Mouse (Mus musculus) hindbrain, embryonic 11.5 days (tissue): ENCODE results near the gene Syt3. TPM values are rescaled to one million over a fixed set of nuclear protein-coding genes. Genes with fewer than 3 reads are reported as not detected.

ENCODE experiments used
- ATAC-seq: fragments of 200-750 bp; cut with Nextera tagmentation; 2 replicates; pipeline ENCODE4 v1.8.0; 2017; ENCODE audit warnings: mild to moderate bottlenecking, moderate TSS enrichment, moderate library complexity; ENCODE audit not compliant: low FRiP score
- DNase-seq: peaks from one replicate; pipeline ENCODE4 v3.0.0-alpha.2; 2015; ENCODE audit warnings: low spot score
- H3K27ac ChIP-seq: fragments of 300-500 bp; sonication (generic); 2 replicates; pipeline ENCODE4 v1.5.1; 2014; ENCODE audit warnings: mild to moderate bottlenecking, low read depth, low read length
- H3K27me3 ChIP-seq: fragments of 300-500 bp; sonication (generic); 2 replicates; pipeline ENCODE4 v1.6.1; 2014; ENCODE audit warnings: mild to moderate bottlenecking, low read length, moderate library complexity, mixed read lengths; ENCODE audit not compliant: control insufficient read depth, insufficient read depth
- H3K36me3 ChIP-seq: fragments of 300-500 bp; sonication (generic); 2 replicates; pipeline ENCODE4 v1.6.1; 2014; ENCODE audit warnings: mild to moderate bottlenecking, low read length, moderate library complexity, mixed read lengths; ENCODE audit not compliant: control insufficient read depth, insufficient read depth
- H3K4me1 ChIP-seq: fragments of 300-500 bp; sonication (generic); replicated peaks from 2 replicates; pipeline ENCODE4 v1.6.1; 2014; ENCODE audit warnings: low read length, mixed read lengths; ENCODE audit not compliant: control insufficient read depth, insufficient read depth
- H3K4me2 ChIP-seq: fragments of 300-500 bp; sonication (generic); replicated peaks from 2 replicates; pipeline ENCODE4 v1.6.1; 2014; ENCODE audit warnings: mild to moderate bottlenecking, low read depth, low read length
- H3K4me3 ChIP-seq: fragments of 300-500 bp; sonication (generic); 2 replicates; pipeline ENCODE4 v1.5.1; 2014; ENCODE audit warnings: low read depth, low read length
- H3K9ac ChIP-seq: fragments of 300-500 bp; sonication (generic); 2 replicates; pipeline ENCODE4 v1.6.1; 2014; ENCODE audit warnings: low read depth, low read length
- H3K9me3 ChIP-seq: fragments of 300-500 bp; sonication (generic); 2 replicates; pipeline ENCODE4 v1.6.1; 2016; ENCODE audit warnings: low read length; ENCODE audit not compliant: control insufficient read depth
- WGBS: fragments of 180-500 bp; shearing (Covaris S2); extraction: QIAGEN DNeasy Blood & Tissue Kit; methylation state at CpG from one replicate; pipeline ENCODE4 v1.1.7; 2014; 5-methylcytosine and 5-hydroxymethylcytosine counted together
- polyA plus RNA-seq: library from polyadenylated mRNA; unstranded; fragments of >200 nt; fragmentation: Nextera tagmentation; extraction: Ambion mirVana; gene quantifications from 2 replicates; pipeline ENCODE4 v1.2.1, GENCODE M21; 2014

The Syt3 gene
- polyA plus RNA-seq, 1 experiment from 2014 or later = 3.5 TPM

DNA sequence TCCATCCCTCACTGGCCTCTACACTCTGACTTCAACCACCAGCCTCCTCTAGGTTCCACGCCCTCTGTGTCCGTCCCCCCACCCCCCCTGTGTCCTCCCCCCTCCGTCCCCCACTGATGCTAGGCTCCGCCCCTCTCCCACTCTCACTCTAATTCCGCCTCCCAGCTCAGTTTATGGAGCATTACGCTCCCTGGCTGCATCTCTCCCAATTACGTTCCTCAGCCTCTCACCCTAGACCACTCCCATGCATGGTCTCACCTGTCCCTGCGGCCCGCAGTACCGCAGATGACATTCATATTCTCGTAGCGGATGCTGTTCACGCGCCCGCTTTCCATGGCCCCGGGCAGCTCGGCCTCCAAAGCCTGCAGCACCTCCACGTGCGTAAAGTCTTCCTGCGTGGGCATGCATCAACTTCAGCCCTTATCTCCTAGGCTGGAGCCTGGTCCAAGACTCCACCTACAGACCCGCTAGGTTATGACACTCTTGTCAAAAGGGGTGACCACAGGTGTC, 23.1 kb upstream of the Syt3 start:
- Histone ChIP-seq H3K4me2 (peak overlapping the region; percentile 87), H3K36me3 (no peaks in the 10 kb centered on the region), H3K27ac (no peak overlapping the region), H3K27me3 (peaks cover 30% of the 10 kb centered on the region), H3K4me3 (peak overlapping the region; percentile 43), H3K4me1 (peaks cover 15% of the 10 kb centered on the region), H3K9me3 (no peaks in the 10 kb centered on the region), H3K9ac (no peak overlapping the region)
- peak; percentile 8 for DNase-seq
- WGBS = 12% methylated on average over 21 of the region's 21 CpGs
- peak; percentile 8 for ATAC-seq

DNA sequence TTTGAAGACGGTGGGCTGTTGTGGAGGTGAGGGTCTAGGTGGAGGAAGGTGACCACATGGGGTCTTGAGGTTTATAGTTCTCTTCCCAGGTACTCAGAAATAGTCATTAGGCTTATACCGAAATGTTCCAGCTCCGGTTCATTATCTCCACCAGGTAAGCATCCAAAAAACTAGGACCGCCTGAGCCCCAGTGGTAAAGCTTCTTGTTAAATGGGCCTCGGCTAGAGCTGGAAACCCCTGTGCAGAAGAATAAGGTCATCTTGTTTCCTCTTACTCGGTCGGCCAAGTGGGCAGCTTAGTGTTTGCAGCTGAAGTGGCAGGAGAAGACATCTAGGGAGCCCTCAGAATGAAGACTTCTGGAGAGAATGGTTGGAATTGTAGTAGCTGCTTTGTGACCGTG, 11.2 kb upstream of the Syt3 start:
- H3K9ac ChIP-seq = no peak overlapping the region
- no peaks in the 10 kb centered on the region for H3K36me3 ChIP-seq
- H3K27ac ChIP-seq = no peak overlapping the region
- H3K9me3 ChIP-seq = no peaks in the 10 kb centered on the region
- WGBS = 92% methylated on average over 8 of the region's 8 CpGs
- ATAC-seq = no peak
- no peak overlapping the region for H3K4me2 ChIP-seq
- DNase-seq = no peak
- no peak overlapping the region for H3K4me3 ChIP-seq
- H3K4me1 ChIP-seq = 0 out of 2 replicates have a peak, but pooled peaks cover 5% of the 10 kb centered on the region
- H3K27me3 ChIP-seq = no peaks in the 10 kb centered on the region

DNA sequence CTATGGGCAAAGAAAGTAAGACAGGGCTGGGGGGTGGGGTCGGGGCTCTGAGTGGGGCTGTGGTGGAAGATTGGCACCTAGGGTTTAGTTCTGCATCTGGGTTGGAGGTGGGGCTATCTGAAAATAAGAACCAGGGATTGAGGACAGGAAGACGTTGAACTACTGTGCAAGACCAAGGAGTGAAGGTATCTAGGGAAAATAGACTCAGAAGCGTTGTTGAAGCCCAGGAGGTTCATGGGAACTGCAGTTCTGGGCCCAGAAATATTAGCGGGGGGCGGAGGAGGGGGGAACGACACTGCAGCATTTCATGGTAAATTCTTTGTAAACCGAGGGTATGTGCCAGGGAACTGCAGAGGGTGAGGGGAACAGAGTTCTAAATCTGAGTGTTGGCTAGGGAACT, 10.4 kb upstream of the Syt3 start:
- Histone ChIP-seq H3K9me3 (no peaks in the 10 kb centered on the region), H3K4me2 (peak overlapping the region; percentile 72), H3K4me3 (peak overlapping the region; percentile 55), H3K27ac (no peak overlapping the region), H3K4me1 (0 out of 2 replicates have a peak, but pooled peaks cover 5% of the 10 kb centered on the region), H3K27me3 (no peaks in the 10 kb centered on the region), H3K36me3 (no peaks in the 10 kb centered on the region), H3K9ac (no peak overlapping the region)
- WGBS = 13% methylated on average over 7 of the region's 7 CpGs
- DNase-seq (no peak), ATAC-seq (no peak; the same call in 1 of the 2 replicates)

DNA sequence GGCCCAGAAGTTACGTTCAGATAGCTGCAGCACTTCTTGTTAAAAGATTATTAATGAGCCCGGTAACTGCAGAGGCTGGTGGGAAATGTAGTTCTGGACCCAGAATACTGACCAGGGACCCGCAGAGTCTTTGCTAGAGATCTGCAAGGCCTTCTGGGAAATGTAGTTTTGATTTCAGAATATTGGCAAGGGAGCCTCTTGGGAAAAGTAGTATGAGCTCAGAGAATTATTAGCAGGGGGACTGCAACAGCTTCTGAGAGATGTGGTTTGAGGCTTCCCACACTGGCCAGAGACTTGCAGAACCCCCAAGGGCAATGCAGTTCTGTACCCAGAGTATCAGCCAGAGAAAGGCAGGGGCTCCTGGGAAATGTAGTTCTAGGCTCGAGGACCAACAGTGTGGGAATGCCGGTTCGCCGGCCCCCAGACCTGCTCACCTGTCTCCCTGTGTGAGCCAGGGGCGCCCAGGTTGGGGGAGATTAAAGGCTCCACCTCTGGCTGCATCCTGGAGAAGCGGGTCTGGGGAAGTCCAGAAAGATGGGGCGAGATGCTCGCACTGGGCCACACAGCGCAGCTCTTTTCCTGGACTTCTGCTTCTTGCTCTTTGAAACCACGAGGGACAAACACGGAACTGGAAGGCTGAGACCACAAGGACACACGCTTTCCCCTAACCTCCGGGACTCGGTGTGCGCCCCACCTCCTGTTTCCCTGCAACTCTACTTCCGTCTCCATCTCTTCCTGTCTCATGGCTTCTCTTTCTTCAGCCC, 9.8 kb upstream of the Syt3 start:
- ATAC-seq = peak; percentile 91
- Histone ChIP-seq H3K4me3 (peak overlapping the region; percentile 55), H3K27ac (peak overlapping the region; percentile 59), H3K9me3 (no peaks in the 10 kb centered on the region), H3K4me2 (peak overlapping the region; percentile 72), H3K27me3 (no peaks in the 10 kb centered on the region), H3K36me3 (no peaks in the 10 kb centered on the region), H3K4me1 (0 out of 2 replicates have a peak, but pooled peaks cover 5% of the 10 kb centered on the region), H3K9ac (peak overlapping the region; percentile 63)
- peak; percentile 87 for DNase-seq
- WGBS = 0% methylated on average over 19 of the region's 19 CpGs

DNA sequence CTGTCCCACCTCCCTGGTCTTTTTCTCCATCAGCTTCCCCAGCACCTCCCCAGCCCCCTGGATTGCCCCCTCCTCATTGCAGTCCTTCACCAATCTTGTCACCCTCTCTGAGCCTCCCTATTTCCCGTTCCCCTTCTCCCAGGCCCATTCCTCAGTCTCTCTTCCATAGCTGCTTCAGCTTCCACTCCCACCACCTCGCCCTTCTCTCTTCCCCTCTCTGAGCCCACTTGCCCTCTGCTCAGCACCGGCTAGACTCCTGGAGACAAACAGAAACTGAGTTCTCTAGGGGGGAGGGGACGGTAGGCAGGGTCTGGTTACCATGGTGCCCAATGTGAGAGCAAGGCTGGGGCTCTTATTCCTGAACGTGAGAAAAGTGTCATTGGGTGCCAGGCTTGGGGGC, 9.1 kb upstream of the Syt3 start:
- 1% methylated on average over 5 of the region's 5 CpGs for WGBS

DNA sequence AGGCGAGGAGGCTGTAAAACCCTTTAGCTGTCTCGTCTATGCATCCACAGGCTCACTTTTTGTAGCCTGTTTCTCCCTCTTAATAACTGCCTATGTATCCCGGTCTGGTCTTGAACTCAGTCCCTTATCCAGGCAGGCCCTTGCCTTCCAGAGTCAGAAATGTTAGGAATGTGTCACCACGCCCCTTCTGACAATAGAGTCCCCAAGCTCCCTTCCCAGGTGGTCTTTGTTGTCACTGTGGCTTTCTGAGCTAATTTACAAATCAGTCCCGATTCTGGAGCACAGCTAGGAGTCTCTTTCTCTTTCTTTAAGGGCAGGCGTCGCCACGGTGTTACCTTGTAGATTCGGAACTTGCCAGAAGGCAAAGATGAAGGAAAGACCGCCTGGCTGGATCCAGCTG, 8.7 kb upstream of the Syt3 start:
- Histone ChIP-seq H3K36me3 (no peaks in the 10 kb centered on the region), H3K27ac (peak overlapping the region; percentile 59), H3K9me3 (no peaks in the 10 kb centered on the region), H3K9ac (no peak overlapping the region), H3K4me1 (0 out of 2 replicates have a peak, but pooled peaks cover 5% of the 10 kb centered on the region), H3K4me2 (peak overlapping the region; percentile 72), H3K4me3 (peak overlapping the region; percentile 55), H3K27me3 (no peaks in the 10 kb centered on the region)
- 1% methylated on average over 10 of the region's 10 CpGs for WGBS
- ATAC-seq = peak; percentile 27; the same call in 1 of the 2 replicates
- peak; percentile 52 for DNase-seq

More for the DNA sequence above, 9.1 kb upstream of the Syt3 start:
- Histone ChIP-seq H3K9me3 (no peaks in the 10 kb centered on the region), H3K9ac (peak overlapping the region; percentile 63), H3K4me3 (peak overlapping the region; percentile 55), H3K27ac (peak overlapping the region; percentile 59), H3K4me1 (0 out of 2 replicates have a peak, but pooled peaks cover 5% of the 10 kb centered on the region), H3K4me2 (peak overlapping the region; percentile 72), H3K36me3 (no peaks in the 10 kb centered on the region), H3K27me3 (no peaks in the 10 kb centered on the region)
- DNase-seq (peak; percentile 67), ATAC-seq (peak; percentile 61)

DNA sequence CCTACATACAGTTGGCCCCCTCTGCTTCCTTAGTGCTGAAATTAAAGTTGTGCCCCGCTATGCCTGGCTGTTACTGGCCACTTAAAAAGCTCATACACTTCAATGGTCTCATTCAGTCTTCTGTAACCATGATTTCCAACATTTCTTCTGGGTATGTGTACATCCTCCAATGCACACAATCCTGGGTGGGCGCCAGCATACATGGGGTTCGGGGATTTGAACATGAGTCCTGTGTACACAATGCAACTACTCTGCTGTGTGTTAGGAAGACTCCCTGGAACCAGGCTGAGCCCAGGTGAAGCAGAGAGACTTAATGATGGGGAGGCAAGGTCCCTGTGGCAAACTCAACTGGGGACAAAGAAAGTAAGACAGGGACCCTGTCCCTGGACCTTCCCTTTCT, 8.1 kb upstream of the Syt3 start:
- Histone ChIP-seq H3K9me3 (no peaks in the 10 kb centered on the region), H3K4me2 (no peak overlapping the region), H3K9ac (no peak overlapping the region), H3K27ac (no peak overlapping the region), H3K4me1 (0 out of 2 replicates have a peak, but pooled peaks cover 5% of the 10 kb centered on the region), H3K36me3 (no peaks in the 10 kb centered on the region), H3K27me3 (no peaks in the 10 kb centered on the region), H3K4me3 (no peak overlapping the region)
- ATAC-seq (no peak), DNase-seq (no peak)
- WGBS = 60% methylated on average over 3 of the region's 3 CpGs

DNA sequence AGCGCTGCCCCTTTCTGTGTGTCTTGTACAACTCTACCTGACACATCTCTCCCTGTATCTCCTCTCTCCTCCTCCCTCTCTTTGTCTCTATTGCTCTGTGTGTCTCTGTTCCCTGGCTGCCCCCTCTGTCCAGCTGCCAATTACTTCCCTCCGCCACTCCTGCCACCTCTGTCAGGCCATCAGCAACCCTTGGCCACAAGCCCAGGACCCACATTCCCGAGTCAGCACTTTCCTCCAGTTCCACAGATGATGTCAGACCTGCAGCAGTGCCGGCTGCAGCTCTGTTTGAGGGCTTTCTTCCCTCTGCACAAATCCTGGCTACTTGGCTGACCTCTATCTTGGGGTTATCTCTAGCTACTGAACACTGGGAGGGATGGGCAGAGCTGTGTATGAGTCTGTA, 5.6 kb upstream of the Syt3 start:
- no peaks in the 10 kb centered on the region for H3K27me3 ChIP-seq
- no peaks in the 10 kb centered on the region for H3K9me3 ChIP-seq
- no peaks in the 10 kb centered on the region for H3K36me3 ChIP-seq
- H3K4me2 ChIP-seq = no peak overlapping the region
- no peak for ATAC-seq
- no peak overlapping the region for H3K27ac ChIP-seq
- H3K9ac ChIP-seq = no peak overlapping the region
- WGBS = 67% methylated on average over 4 of the region's 4 CpGs
- 0 out of 2 replicates have a peak, but pooled peaks cover 5% of the 10 kb centered on the region for H3K4me1 ChIP-seq
- no peak for DNase-seq
- no peak overlapping the region for H3K4me3 ChIP-seq
